Mouse (Mus musculus) cerebellum, adult (tissue): ENCODE results near the gene Gcnt4.

Experiments
- ATAC-seq: cut with Nextera tagmentation; 2 replicates; pipeline ENCODE4 v1.9.2; 2017; ENCODE audit warnings: mild to moderate bottlenecking, moderate library complexity, mixed read lengths; ENCODE audit not compliant: insufficient number of reproducible peaks, low FRiP score, low TSS enrichment

Gcnt4 gene

GRCm38 (mm10) chr13:96989129-96989528 is 64.6 kb downstream of the Gcnt4 start:
- no peak for ATAC-seq

GRCm38 (mm10) chr13:96990045-96990444 is 65.6 kb downstream of the Gcnt4 start:
- ATAC-seq: no peak

GRCm38 (mm10) chr13:96990561-96991265 is 66.2 kb downstream of the Gcnt4 start:
- ATAC-seq: no peak

- no peak for ATAC-seq
Measured at GRCm38 (mm10) chr13:96993291-96993989, 69.0 kb downstream of the Gcnt4 start.

- ATAC-seq: no peak
Measured at GRCm38 (mm10) chr13:96995243-96995642, 70.8 kb downstream of the Gcnt4 start.

GRCm38 (mm10) chr13:96997080-96997479 is 72.6 kb downstream of the Gcnt4 start:
- no peak for ATAC-seq
